Mouse (Mus musculus) lung, postnatal 0 days (tissue): Measurements from ENCODE around the gene Il12b.

Experiments
- CTCF ChIP-seq: IDR thresholded peaks from 2 replicates; pipeline ENCODE4 v1.5.1; 2016; ENCODE audit warnings: antibody characterized with exemption, mild to moderate bottlenecking
- EP300 ChIP-seq: IDR thresholded peaks from 2 replicates; pipeline ENCODE4 v1.6.1; 2016; ENCODE audit warnings: antibody characterized with exemption, mild to moderate bottlenecking, control low read depth

DNA sequence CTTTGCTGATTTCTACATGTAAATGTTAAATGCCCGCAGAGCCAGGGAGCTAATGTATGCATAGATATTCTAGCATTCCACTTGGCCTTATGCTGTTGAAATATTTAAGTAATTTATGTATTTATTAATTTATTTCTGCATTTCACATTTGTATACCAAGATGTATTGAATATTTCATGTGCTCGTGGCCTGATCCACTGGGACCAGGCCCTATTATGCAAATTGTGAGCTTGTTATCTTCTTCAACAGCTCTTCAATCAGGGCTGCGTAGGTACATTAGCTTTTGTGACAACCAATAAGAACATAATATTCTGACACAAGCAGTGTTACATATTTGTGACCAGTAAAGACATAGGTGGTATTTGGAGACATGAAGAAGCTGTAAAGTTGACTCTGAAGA, 13.5 kb downstream of the Il12b start:
- TF ChIP-seq CTCF, result no peak
- TF ChIP-seq EP300, result no peak
